Mouse (Mus musculus) CD8-positive naive resting alpha-beta T cell, adult 2 months (primary cell): ENCODE measurements around the gene Pi4kb.

ENCODE experiments used
- DNase-seq, 2 experiments: peaks; one replicate each; pipeline ENCODE4 v3.0.0; 2022; ENCODE audit warnings: low read depth in 2 of 2, low spot score in 2 of 2

Pi4kb gene

DNA sequence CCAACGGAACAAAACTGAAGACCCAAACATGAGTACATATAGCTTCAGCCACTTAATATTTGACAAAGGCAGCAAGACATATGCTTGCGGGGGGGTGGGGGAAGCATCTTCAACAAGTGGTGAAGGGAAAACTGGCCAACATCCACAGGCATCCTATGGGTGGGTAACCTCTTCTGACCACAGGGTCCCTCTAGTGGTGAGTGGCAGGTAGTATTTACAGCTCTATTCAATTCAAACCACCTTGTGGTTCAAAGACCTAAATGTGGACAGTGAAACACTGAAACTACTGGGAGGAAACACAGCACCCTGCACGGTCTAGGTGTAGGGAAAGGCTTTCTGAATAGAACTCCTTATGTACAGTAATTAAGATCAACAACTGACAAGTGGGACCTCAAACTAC, 79.2 kb downstream of the Pi4kb start:
- DNase-seq = peak; percentile 17 to 49

DNA sequence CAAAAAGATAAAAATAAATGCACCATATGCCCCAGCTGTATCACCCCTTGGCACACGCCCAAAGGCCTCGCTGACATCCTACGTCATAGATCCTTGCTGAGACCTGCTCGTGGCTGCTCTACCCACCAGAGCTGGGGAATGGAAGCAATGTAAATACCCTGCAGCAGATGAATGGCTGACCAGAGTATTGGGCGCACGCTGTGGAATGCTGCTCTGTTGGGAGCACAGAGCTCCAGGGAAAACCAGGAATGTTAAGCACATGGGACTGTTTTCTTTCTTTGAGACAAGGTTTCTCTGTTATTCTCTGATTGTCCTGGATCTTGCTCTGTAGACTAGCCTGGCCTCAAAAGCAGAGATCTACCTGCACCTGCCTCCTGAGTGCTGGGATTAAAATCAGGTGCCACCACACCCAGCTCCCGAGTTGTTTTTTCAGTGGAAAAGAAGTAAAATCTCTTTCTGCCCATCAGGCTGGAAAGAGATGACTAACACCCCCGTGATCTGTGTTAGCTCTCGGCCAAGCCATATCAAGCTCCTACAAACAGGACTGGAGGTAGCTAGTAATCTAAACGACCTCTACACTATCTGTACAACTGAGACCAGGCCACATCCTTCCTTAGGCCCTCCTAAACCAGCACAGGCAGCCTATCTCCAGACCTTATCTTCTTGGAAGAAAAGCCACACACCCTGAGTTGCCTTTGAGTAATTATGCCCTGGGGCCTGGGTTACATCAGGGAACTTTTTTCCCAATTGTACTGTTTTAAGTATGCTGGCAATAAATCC, 80.1 kb downstream of the Pi4kb start:
- DNase-seq = no peak

DNA sequence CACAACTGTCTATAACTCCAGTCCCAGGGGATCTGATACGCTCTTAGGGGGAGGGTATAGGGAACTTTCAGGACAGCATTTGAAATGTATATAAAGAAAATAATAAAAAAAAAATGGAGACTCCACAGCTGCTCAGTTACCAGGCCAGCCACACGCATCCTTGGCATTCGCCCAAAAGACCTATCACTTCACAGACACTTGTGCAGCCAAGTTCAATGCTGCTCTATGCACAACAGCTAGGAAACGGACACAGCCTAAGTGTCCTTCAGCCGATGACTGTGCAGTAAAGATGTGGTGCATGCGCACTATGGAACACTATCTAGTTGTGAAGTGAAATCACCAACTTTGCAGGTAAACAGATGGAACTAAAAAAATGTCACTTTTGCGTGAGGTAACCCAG, 81.7 kb downstream of the Pi4kb start:
- DNase-seq = no peak
